Mouse (Mus musculus) cerebral cortex, adult 2 months (tissue): ENCODE data around the gene Gfra1.

Experiments
- WGBS: fragments of 180-500 bp; shearing (Covaris S2); methylation state at CpG from one replicate; pipeline ENCODE4 v1.1.7; 2018; 5-methylcytosine and 5-hydroxymethylcytosine counted together

Gene Gfra1

DNA sequence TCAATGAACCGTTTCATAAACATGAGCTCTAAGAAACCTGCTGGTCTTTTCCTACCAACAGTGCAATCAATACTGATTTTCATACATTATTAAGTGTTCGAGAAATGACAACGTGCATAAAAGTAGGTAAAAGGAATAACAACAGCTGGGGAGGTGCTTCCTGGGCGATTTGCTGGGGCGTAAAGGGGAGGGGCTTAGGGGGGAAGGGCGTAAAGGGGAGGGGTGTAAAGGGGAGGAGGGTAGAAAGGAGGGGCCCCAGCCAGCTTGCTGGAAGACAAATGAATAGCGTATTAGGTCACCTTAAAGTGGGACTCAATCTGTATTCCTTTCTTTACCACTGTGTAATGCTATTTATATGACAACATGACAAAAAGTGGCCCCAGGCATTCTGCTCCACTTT lies 13.9 kb downstream of the Gfra1 start:
- WGBS, result 70% methylated on average over 7 of the region's 7 CpGs

- 94% methylated on average over 7 of the region's 7 CpGs for WGBS
Measured at GRCm38 (mm10) chr19:58441246-58441645, 14.5 kb downstream of the Gfra1 start.

GRCm38 (mm10) chr19:58438762-58439161 lies 16.9 kb downstream of the Gfra1 start:
- WGBS, result 85% methylated on average over 4 of the region's 4 CpGs

DNA sequence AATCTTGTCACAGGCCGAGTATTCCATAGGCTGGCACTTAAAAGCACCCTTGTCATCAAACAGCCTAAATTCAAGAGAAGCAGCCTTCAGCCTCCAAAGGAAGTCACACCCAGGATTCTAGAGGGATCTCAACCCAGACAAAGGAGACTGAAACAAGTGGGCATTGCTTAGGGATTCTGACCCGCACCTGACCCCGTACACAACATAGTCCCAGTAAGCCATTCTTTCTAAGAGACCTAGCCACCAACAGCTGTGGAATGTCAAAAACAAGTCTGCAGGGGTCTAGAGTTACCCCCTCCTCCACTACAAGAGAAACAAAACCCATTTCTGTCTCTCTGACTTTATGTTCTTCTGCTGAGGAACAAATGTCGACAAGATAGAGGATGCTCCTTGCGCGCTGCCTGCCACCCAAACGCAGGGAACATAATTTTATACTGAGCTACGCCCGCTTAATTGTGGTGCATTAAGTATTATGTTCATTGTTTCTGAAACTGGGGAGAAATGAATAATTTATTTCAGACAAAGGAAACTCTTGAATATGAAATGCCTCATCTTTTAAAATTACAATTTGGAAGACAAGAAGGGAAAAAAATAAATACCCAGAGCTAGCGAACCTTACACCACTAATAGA lies 18.2 kb downstream of the Gfra1 start:
- 82% methylated on average over 10 of the region's 10 CpGs for WGBS

GRCm38 (mm10) chr19:58436874-58437273 lies 18.8 kb downstream of the Gfra1 start:
- 84% methylated on average over 3 of the region's 3 CpGs for WGBS

- WGBS, result 94% methylated on average over 5 of the region's 5 CpGs
Measured at GRCm38 (mm10) chr19:58435877-58436276, 19.8 kb downstream of the Gfra1 start.

DNA sequence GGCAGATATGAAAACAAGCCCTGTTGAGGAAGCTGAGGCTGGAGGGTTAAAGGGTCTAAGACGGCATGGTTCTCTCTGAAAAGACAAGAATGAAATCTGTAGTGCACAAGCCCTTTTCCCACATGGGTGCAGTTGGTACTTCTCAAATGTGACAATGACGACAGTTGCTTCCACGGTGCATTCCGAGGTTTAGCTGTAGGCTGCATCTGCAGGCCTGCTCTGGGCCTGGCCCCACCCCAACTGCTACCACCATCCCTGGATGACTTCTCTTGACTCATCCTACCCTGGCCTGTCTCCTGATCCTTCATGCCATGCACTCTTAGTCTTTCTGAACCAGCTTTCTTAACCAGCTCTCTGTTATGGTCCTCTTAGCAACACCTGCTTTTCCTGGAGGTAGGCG lies 22.9 kb downstream of the Gfra1 start:
- WGBS, result 94% methylated on average over 5 of the region's 5 CpGs

GRCm38 (mm10) chr19:58428546-58428945 lies 27.2 kb downstream of the Gfra1 start:
- WGBS, result 78% methylated on average over 4 of the region's 4 CpGs

DNA sequence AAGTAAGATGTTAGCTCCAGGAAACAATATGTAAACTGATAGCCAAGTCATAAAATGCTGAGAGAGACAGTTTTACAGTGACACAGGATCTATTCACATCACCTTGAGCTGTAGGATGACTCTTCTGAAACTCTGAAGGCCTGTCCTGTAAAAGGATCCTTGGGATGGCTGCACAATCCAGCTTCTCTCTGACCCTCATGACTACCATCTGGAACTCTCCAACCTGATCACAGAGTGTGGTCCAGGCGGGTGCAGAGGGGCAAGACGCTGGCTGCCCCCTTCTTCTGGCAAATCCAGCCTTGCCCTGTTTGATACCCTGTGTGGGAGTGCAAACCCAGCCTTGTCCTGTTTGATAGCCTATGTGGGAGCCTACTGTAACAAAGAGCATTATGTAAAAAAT lies 28.4 kb downstream of the Gfra1 start:
- WGBS, result 96% methylated on average over 2 of the region's 2 CpGs

DNA sequence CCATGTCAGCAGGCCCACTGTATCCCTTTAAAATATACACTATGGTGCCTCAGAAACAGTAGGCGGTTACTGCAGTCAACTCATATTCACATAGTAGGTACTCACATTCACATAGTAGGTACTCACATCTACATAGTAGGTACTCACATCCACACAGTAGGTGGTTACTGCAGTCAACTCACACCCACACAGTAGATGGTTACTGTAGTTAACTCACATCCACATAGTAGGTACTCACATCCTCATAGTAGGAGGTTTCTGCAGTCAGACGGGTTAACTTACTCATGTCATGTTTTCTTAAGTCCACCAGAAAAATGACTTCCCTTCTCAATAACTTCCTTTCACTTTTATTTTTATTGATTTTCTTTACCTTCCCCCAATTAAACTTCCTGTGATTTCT lies 30.8 kb downstream of the Gfra1 start:
- 88% methylated on average over 2 of the region's 2 CpGs for WGBS

- WGBS, result 78% methylated on average over 3 of the region's 3 CpGs
Measured at GRCm38 (mm10) chr19:58424179-58424578, 31.5 kb downstream of the Gfra1 start.

GRCm38 (mm10) chr19:58422916-58423493 lies 32.7 kb downstream of the Gfra1 start:
- WGBS, result 90% methylated on average over 4 of the region's 4 CpGs

DNA sequence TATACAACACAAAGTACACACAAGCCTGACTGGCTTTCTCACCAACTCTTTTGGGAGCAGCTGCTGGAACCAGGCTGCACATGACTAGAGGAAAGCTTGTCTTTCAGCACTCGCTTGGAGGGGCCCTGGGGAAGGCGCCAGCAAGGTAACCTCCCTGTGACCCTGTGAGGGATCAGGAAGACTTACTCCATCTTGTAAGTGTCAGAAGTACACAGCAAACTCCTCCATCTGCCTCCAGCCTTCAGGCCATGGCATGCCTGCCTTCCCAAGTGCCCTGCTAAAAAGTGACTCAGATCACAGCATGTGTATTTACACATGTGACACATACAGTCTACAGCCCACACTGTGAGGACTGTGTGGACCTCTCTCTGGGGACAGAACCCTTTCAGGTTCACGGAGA lies 36.0 kb downstream of the Gfra1 start:
- WGBS, result 89% methylated on average over 3 of the region's 3 CpGs

- 93% methylated on average over 3 of the region's 3 CpGs for WGBS
Measured at GRCm38 (mm10) chr19:58419278-58419677, 36.4 kb downstream of the Gfra1 start.

GRCm38 (mm10) chr19:58415173-58415572 lies 40.5 kb downstream of the Gfra1 start:
- 83% methylated on average over 4 of the region's 4 CpGs for WGBS

- WGBS, result 21% methylated on average over 8 of the region's 8 CpGs
Measured at GRCm38 (mm10) chr19:58413290-58413689, 42.4 kb downstream of the Gfra1 start.

GRCm38 (mm10) chr19:58412811-58413210 lies 42.9 kb downstream of the Gfra1 start:
- WGBS, result 68% methylated on average over 2 of the region's 3 CpGs

DNA sequence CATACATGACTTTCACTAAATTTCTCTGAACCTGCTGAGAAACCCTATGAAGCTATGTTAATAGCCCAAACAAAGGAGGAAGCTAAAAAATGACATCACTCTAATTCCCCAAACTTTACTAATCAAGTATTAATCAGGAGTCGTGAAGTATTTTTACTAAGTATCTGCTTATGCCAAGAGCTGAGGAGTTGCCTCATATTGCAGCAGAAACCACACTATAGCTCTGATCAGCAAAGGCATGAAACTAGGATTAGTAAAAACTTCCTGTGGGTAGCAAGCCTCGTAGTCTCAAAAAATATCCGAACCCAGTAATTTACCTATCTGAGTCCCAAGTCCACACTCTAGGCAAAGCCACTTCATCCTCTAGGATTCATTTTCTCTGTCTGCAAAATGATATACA lies 55.5 kb downstream of the Gfra1 start:
- 89% methylated on average over 3 of the region's 3 CpGs for WGBS

- 73% methylated on average over 6 of the region's 6 CpGs for WGBS
Measured at GRCm38 (mm10) chr19:58399166-58399565, 56.5 kb downstream of the Gfra1 start.

DNA sequence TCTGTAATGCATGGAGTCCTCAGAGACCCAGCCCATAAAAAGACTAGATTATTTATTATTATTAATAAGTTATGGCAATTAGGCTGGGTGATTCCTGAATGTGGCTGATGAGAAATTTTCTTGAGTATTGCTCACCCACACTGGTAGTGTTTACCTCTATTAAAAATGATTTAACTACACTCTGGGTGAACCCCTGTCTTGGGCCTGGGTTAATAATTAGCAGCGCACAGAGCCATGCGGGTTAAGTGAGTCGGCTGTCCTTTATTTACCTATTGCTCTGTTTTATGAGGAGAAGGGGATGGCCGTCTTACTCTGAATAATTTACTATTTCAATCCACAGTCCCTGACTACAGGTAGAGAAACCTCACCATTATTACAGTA lies 59.1 kb downstream of the Gfra1 start:
- WGBS, result 84% methylated on average over 4 of the region's 4 CpGs

- 69% methylated on average over 16 of the region's 16 CpGs for WGBS
Measured at GRCm38 (mm10) chr19:58395785-58396603, 59.7 kb downstream of the Gfra1 start.

GRCm38 (mm10) chr19:58393121-58393520 lies 62.6 kb downstream of the Gfra1 start:
- WGBS, result 89% methylated on average over 7 of the region's 7 CpGs

GRCm38 (mm10) chr19:58391796-58392195 lies 63.9 kb downstream of the Gfra1 start:
- 82% methylated on average over 5 of the region's 5 CpGs for WGBS
